Mouse (Mus musculus): ENCODE results near the gene Tdrd6.

Gene Tdrd6

DNA sequence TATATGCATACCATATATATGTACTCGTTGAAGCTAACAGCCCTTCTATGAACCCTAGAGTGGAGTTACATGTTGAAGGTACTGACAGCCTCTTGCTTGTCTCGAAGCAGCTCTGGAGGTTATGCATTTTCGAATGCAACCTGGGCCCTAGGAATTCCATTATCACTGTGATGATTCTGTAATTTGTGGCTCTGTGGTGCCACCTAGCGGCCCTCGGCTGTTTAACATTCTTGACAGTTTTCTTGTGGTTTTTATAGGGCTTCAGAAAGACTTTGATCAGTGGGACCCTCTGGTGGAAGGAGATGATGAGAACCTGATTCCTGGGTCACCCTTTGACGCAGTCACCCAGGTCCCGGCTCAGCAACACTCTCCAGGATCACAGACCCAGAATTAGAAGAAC, 18.5 kb downstream of the Tdrd6 start:
- DNase-seq = peak; percentile 78 to 79

DNA sequence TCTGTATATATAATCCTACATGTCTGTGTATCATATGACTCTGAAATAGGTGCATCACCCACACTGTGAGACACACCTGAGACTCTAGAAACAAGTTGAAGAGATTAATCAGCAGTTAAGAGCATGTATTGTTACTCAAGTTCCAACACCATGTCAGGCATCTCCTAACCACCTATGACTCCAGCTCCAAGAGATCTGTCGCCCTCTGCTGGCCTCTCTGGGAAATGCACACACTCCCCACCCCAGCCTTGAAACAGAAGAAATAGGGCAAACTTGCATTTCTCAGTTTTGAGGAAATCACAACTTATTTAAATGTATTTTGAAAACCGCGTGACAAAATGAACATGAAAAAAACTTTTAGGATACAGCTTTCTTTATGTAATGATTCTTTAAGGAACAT, 23.4 kb downstream of the Tdrd6 start:
- peak; percentile 73 to 83 for DNase-seq

DNA sequence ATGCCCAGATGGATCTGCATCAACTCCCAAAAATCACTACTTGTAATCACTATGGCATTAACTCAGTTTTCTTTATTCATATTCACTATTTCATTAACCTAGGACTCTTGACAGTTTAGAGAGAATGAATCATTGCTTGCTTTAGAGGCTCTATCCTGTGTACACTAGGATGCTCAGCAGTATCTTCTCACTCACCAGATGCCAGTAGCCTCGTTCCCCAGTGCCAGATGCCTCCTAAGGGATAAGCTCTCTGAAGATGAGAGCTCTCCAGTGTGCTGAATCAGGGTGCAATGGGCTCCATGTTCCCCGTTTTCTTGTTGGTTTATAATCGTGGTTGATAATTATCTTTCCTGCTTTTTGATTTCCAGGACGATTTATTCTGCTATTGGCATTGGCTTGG, 31.4 kb downstream of the Tdrd6 start:
- no peak for DNase-seq

DNA sequence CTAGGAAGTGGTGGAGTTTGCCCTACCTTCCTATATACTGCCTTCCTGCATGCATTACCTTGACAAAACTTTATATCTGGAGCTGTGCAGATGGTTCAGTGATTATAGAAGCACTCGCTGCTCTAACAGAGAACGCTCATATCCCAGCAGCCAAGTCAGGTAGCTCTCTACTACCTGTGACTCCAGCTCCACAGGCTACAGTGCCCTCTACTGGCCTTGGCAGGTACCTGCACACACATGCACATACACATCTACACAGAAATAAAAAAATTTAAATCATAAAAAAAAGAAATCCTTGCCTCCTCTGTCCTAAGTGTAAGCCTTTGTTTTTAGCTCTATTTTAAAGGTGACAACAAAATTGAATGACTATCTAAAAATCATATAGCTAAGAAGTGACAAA, 32.4 kb downstream of the Tdrd6 start:
- no peak for DNase-seq

DNA sequence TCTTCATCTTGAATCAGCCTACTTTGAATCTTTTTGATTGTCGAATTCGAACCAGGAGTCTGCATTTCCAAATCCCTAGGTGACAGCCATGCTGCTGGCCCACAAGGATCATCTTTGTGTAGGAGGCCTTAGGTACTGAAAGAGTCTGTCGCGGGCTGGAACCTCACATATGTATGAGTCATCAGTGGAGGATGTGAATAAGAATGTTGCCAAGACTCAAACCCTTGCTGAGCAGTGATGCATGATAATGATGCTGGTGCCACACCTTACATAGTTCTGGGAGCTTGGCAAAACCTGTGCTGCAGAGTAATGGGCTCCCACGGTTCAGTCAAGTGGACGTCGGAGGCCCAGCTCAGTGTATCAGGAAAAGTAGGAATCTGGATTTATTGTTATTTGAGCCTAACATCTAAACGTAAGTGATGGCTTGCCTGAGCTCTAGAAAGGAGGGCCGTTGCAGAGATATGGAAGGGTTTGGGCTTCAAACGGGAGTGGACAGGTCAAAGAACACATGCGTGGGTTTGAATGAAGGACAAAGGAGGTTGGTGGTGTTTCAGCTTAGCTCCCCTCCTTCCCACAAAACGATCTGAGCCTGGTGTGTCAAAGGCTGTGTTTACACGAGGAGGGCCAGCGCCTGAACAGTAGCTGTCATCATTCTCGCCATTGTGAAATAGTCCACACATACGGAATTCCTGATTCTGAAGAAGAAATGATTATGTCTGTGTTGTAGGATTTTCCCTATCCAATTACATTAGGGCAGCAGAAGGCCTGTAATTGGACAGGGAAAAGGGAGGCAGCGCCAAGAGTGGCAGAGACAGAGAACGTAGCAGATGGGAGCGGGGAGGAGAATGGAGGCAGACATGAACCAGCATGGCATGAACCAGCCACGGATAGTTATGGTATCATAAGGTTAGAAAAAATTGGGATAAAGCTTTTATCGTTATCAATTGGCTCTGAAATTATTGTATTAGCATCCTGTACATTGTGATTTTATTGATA, 37.5 kb downstream of the Tdrd6 start:
- DNase-seq = peak; percentile 30 to 31

DNA sequence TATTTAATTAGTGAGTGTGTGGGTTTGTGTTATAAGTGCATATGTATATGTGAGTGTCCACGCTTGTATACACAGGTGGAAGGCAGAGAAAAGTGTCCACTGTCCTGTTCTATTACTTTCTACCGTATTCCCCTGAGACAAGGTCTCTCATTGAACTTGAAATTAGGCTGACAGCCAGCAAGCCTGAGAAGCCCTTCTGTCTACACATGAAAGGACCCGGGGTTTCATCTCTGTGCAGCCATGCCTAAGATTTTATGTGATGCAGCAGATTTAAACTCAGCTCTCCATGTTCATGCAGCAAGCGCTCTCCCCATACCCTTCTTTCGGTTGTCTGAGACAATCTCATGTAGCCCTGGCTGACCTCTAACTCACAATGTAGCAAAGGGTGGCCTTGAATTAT, 39.6 kb downstream of the Tdrd6 start:
- no peak for DNase-seq

DNA sequence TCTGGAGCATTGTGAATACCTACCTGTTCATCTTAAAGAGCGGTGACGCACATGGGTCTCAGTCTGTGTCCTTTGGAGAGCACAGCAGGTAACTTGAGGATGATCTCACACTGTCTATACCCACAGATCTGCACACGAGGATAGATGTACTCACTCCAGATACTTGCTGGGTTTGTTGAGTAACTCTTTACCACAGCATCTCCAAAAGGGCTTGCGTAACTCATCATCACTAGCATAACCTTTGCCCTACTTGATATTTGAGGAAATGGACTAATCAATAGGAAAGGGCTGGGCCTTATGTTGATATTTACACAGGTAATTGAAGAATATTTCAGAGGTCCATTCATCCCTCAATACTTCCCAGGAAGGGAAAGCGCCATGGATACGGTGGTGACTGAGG, 40.3 kb downstream of the Tdrd6 start:
- DNase-seq = no peak

DNA sequence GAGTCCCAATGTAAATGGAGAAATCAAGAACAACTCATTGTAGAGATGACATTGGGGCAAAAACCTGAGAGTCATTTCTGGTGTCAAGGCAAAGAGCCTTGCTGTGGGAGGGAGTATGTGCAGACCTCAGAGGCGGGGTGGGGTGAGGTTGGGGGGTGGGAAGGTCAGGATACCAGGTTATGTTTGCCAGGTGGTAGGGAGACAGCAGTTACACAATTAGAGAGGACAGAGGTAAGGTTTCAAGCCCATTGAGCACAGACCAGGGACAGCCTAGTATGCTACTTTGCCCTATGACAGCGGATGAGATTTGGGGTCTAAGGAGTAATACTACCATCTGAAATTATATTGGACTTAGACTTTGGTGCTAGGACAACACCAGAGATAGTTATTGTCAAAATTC, 42.8 kb downstream of the Tdrd6 start:
- no peak for DNase-seq

DNA sequence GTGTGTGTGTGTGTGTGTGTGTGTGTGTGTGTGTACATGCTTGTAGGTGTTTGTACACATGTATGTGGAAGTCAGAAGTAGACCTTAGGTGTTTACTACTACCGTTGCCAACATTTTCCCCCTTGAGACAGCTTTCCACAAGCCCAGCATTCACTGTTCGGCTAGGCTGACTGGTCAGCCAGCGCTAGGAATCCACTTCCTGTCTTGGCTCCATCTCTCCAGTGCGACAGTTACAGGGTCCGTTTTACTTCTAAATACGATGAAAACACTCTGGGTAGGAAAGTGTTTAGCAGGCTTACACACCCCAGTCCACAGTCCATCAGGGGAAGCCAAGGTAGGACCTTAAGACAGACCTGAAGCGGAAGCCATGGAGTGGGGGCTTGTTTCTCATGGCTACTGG, 45.3 kb downstream of the Tdrd6 start:
- DNase-seq = no peak

DNA sequence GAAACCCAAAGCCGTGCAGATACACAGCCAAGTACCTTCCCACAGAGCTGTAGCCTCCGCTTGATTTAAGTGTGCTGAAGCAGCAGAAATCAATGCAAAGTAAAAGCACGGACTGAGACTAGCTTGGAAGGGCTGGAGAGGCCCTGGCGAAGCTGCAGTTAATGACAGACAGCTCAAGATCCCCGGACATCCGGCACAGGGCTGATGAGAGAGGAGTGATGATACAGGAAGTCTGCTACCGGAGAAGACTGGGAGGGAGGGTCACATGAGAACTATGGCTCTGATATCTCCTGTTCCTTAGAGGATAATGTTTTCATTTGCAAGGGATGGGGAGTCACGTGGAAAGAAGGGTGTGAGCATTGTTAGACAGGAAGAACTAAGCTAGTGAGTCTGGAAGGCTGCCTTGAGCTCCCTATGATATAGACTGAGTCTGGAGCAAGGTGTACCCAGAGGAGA, 49.1 kb downstream of the Tdrd6 start:
- no peak for DNase-seq

DNA sequence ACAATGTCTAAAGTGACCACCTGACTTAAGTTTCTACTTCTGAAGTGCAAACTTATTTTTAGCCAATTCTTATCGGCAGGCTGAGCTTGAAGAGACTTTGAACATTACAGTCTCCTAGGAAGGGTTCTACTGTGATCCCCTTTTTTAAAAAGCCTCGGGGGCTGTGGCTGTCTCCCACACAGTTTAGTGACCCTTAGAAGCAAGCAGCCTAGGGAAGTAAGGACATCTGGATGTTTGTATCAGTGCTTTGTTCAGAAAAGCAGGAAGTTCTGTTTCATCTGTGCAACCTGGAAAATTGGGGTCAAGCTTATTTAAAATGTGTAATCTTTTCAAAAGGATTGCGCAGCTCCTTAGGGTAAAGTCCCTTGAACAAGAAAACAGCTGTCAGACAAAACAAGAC, 49.6 kb downstream of the Tdrd6 start:
- DNase-seq = no peak

DNA sequence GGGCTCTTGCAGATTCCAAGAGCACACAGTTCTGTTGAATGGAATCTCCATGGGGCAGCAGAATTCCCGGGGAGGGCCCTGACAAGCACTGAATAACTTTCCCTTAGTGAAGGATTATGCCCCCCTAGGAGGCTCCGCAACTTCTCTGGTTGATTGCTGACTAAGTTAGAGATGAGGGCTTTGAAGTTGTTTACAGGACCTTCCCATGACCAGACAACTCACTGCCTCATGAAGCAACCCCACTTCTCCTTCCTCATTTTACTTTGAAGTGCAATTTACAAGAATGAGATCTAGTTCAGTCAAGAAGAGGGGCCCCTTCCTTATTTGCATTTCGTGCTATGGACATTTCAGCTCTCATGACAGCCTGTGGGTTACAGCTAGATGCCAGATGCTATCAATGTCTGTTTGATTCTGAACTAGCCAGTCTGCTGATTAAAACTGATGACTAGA, 56.5 kb downstream of the Tdrd6 start:
- no peak for DNase-seq

DNA sequence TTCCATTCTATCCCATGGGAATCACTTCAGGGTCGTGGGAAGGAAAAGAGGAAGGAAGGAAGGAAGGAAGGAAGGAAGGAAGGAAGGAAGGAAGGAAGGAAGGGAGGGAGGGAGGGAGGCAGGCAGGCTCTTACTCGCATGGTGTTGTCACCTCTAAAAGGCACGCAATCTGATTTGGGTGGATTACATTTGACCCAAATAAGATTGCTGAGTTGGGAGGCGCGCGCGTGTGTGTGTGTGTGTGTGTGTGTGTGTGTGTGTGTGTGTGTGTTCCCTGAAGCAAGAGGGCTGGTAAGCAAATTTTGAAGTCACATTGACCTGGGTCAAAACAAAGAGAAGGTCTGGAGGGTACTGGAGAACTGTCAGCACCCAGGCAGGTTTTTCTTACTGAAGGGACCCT, 60.8 kb downstream of the Tdrd6 start:
- DNase-seq = no peak

DNA sequence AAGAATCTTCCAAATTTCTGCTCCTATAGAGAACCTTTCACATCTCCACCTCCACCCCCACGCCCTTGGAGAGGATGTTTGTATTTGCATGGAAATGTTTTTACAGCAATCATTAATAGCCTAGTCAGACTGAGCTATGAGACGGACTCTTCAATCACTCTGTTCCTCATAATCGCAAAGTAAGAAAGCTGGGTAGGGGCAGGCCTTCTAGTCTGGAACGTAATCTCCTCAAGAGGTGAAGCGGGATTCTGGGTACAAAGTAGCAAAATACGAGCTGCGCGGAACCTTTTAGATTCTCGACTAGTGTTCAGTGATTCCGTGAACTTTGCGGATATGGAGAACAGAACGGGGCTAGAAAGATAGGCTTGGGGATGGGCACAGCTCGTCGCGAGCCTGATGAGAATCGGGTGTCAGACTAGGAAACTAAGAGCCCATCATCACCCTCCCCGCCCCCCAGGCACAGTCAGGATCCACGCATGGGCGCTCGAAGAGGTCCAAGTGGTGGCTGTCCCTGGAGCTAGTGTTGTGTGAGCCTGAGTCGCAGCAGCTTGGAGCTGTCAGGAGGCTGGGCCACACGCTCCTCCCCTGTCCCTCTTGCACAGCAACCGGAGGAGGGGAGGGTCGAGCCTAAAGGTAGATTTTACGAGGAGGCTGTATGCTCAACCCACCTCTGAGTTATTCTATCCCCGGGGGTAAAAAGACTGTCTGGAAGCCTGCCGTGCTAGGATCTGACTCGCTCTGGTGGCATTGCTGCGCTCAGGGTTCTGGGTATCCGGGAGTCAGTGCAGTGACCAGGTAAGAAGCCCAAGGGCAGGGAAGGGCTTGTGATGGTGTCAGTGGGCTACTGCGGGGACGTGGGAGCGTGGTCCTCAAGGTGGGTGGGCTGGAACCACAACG, 61.9 kb downstream of the Tdrd6 start, which contains the start of gene Pla2g7:
Gene Pla2g7 (plus strand): TSS at position 107 of the 897 bp plus-strand sequence.
- DNase-seq = peak; percentile 49 to 52

DNA sequence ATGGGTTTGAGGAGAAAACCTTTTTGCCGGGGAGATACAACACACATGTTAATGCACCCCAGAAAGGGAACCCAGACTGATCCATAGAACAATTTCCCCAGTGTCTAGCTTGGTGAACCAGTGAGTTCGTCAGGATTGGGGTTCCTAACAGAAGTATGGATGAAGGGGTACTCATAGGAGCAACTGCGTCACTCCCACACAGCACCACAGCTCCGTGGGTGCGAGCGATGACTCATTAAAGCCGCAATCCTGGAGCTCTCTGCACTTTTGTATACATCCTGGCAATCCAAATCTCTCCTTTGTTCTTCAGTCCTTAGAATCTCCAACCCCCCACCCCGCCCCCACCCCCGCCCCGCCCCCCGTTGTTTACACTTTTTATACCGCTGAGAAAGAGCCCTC, 62.5 kb downstream of the Tdrd6 start:
- no peak for DNase-seq
